Mouse (Mus musculus) megakaryocyte, embryonic 14.5 days (primary cell): ENCODE data around the gene Fto.

Experiments
- FLI1 ChIP-seq: IDR thresholded peaks from 2 replicates; pipeline ENCODE4 v1.6.1; 2012; ENCODE audit warnings: low read length, inconsistent platforms, mixed read lengths
- GATA1 ChIP-seq: IDR thresholded peaks from 3 replicates; pipeline ENCODE4 v1.6.1; 2012; ENCODE audit warnings: mixed read lengths, low read length, inconsistent platforms, borderline replicate concordance

- TF ChIP-seq FLI1: no peak
- TF ChIP-seq GATA1: no peak
Observed at GRCm38 (mm10) chr8:91383210-91383609, 69.9 kb downstream of the Fto start.
